Mouse (Mus musculus) limb, embryonic 13.5 days (tissue): ENCODE results near the gene Tdo2. TPM values are rescaled to one million over a fixed set of nuclear protein-coding genes. Genes with fewer than 3 reads are reported as not detected.

ENCODE experiments used
- ATAC-seq: fragments of 200-750 bp; cut with Nextera tagmentation; 2 replicates; pipeline ENCODE4 v1.8.0; 2017; ENCODE audit warnings: low read depth, moderate number of reproducible peaks, moderate TSS enrichment; ENCODE audit not compliant: low FRiP score
- H3K27ac ChIP-seq: fragments of 300-500 bp; sonication (generic); 2 replicates; pipeline ENCODE4 v1.5.1; 2015; ENCODE audit warnings: inconsistent platforms, mild to moderate bottlenecking, moderate library complexity
- H3K27me3 ChIP-seq: fragments of 300-500 bp; sonication (generic); 2 replicates; pipeline ENCODE4 v1.6.1; 2015; ENCODE audit warnings: mild to moderate bottlenecking, inconsistent platforms
- H3K36me3 ChIP-seq: fragments of 300-500 bp; sonication (generic); 2 replicates; pipeline ENCODE4 v1.6.1; 2015; ENCODE audit warnings: inconsistent platforms, mild to moderate bottlenecking, moderate library complexity
- H3K4me1 ChIP-seq: fragments of 300-500 bp; sonication (generic); 2 replicates; pipeline ENCODE4 v1.6.1; 2015; ENCODE audit warnings: inconsistent platforms
- H3K4me2 ChIP-seq: fragments of 300-500 bp; sonication (generic); replicated peaks from 2 replicates; pipeline ENCODE4 v1.6.1; 2015; ENCODE audit warnings: inconsistent platforms, mild to moderate bottlenecking, moderate library complexity
- H3K4me3 ChIP-seq: fragments of 300-500 bp; sonication (generic); 2 replicates; pipeline ENCODE4 v1.5.1; 2015; ENCODE audit warnings: moderate library complexity, mild to moderate bottlenecking, inconsistent platforms
- H3K9ac ChIP-seq: fragments of 300-500 bp; sonication (generic); 2 replicates; pipeline ENCODE4 v1.6.1; 2015; ENCODE audit warnings: mild to moderate bottlenecking, inconsistent platforms
- H3K9me3 ChIP-seq: fragments of 300-500 bp; sonication (generic); 2 replicates; pipeline ENCODE4 v1.6.1; 2016; ENCODE audit warnings: inconsistent platforms
- WGBS: fragments of 180-500 bp; shearing (Covaris S2); methylation state at CpG from one replicate; pipeline ENCODE4 v1.1.7; 2015; 5-methylcytosine and 5-hydroxymethylcytosine counted together
- polyA plus RNA-seq: library from polyadenylated mRNA; unstranded; fragments of >200 nt; fragmentation: Nextera tagmentation; extraction: Ambion mirVana; gene quantifications from 2 replicates; pipeline ENCODE4 v1.2.1, GENCODE M21; 2015

Gene Tdo2
- polyA plus RNA-seq, 1 experiment from 2014 or later, result 0.42 TPM

DNA sequence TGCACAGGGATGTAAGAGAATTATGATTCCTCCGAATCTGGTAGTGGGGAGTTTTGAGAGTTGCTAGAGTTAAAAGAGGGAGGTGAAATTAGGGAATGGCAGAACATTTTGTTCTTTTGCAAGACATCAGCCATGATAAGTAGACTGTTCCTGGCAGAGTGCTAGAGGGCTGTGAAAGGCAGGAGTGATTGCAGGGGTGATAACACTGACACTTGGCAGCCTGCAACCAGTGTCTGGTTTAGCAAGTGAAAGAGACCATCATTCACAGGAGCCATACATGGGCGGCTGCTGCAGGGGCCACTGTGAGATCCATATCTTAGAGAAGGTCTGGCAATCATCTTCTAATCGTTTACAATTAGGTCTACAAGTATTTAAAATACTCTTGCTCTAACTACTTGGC is 37.1 kb downstream of the Tdo2 start:
- Histone ChIP-seq H3K27me3 (no peaks in the 10 kb centered on the region), H3K9ac (no peak overlapping the region), H3K4me2 (no peak overlapping the region), H3K4me3 (no peak overlapping the region), H3K9me3 (no peaks in the 10 kb centered on the region), H3K4me1 (no peaks in the 10 kb centered on the region), H3K27ac (no peak overlapping the region), H3K36me3 (no peaks in the 10 kb centered on the region)
- 42% methylated on average over 3 of the region's 3 CpGs for WGBS
- no peak for ATAC-seq

GRCm38 (mm10) chr3:81933348-81933747 is 42.7 kb downstream of the Tdo2 start:
- Histone ChIP-seq H3K4me1 (no peaks in the 10 kb centered on the region), H3K9me3 (no peaks in the 10 kb centered on the region), H3K36me3 (no peaks in the 10 kb centered on the region), H3K4me2 (no peak overlapping the region), H3K4me3 (no peak overlapping the region), H3K27me3 (no peaks in the 10 kb centered on the region), H3K9ac (no peak overlapping the region), H3K27ac (no peak overlapping the region)
- ATAC-seq, result no peak
- WGBS, result 85% methylated on average over 4 of the region's 4 CpGs

DNA sequence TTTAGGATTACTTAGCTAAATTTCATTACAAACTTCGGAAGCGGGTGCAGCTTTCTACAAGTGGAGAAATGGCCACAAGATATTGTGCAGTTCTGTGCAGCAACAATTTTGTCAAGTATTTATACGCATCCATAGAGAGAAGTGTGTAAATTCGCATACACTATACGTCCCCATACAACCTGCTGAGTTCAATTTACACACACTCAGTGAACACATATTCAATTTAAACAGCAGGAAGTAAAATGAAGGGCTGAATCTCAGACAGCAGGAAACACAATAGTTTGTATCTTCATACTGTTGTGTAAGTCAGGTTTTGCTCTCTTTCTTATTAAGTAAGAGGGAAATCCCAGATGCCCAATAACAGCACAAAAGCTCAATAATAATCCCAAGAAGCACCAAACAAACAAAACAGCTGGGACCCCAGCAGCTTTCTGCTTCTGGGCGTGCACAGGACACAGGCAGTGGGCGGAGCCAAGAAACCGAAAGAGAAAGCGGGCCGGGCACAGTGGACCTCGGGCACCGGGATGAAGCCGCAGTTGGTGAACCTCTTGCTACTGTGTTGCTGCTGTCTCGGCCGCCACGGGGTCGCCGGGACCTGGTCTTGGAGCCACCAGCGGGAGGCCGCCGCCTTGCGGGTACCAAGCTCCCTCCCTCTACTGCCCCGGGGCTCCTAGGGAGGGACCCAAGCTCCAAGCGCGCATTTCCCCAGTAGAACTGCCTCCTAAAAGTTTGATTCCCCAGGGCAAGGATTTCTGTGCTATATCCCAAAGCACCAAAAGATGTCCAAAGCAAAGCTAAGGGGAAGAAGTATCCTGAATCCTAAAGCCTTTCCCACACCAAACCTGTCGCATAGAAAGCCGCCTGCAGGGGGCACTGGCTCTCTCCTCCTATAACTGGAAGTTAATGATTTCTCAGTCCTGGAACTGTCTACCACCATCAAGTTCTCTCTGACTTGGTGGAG is 43.6 kb downstream of the Tdo2 start, which contains the start of gene Ctso:
TSS of gene Ctso (plus strand) at position 461 of the 961 bp plus-strand sequence.
- ATAC-seq, result peak; percentile 92
- Histone ChIP-seq H3K9me3 (no peaks in the 10 kb centered on the region), H3K27me3 (no peaks in the 10 kb centered on the region), H3K4me3 (peak within 1 kb of the TSS; percentile 81), H3K4me2 (peak within 1 kb of the TSS; percentile 56), H3K9ac (peak within 1 kb of the TSS; percentile 86), H3K27ac (peak within 1 kb of the TSS; percentile 78; the same call in 1 of the 2 replicates), H3K4me1 (no peaks in the 10 kb centered on the region), H3K36me3 (no peaks in the 10 kb centered on the region)
- WGBS, result 11% methylated on average over 27 of the region's 27 CpGs

GRCm38 (mm10) chr3:81931695-81932094 is 44.3 kb downstream of the Tdo2 start:
- Histone ChIP-seq H3K27ac (no peak overlapping the region), H3K27me3 (no peaks in the 10 kb centered on the region), H3K4me1 (peaks cover 4% of the 10 kb centered on the region), H3K36me3 (no peaks in the 10 kb centered on the region), H3K9ac (no peak overlapping the region), H3K4me3 (no peak overlapping the region), H3K4me2 (no peak overlapping the region), H3K9me3 (no peaks in the 10 kb centered on the region)
- WGBS, result 61% methylated on average over 3 of the region's 3 CpGs
- ATAC-seq, result no peak

DNA sequence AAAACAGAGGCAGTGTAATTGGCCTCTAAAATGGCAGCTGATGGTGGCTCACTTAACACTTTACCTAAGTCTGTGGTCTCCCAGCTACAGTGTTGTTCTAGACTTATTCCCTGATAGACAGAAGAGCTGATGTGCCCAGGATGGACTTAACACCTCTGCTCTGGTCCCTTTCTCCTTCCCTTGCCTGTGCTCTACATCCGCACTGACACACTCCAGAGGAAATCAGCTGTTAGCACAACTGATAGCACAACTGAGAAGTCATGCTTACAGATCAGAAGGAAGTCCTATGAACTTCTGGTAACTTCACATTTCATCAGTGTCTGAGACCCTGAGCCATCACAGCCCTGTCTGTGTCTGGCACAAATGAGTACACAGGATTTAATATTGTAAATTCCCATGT is 46.9 kb downstream of the Tdo2 start:
- H3K9ac ChIP-seq, result no peak overlapping the region
- H3K27me3 ChIP-seq, result no peaks in the 10 kb centered on the region
- no peak overlapping the region for H3K4me3 ChIP-seq
- H3K27ac ChIP-seq, result no peak overlapping the region
- no peaks in the 10 kb centered on the region for H3K36me3 ChIP-seq
- peaks cover 8% of the 10 kb centered on the region for H3K4me1 ChIP-seq
- no peak for ATAC-seq
- H3K9me3 ChIP-seq, result no peaks in the 10 kb centered on the region
- H3K4me2 ChIP-seq, result no peak overlapping the region
- 96% methylated on average over 1 of the region's 1 CpGs for WGBS

- ATAC-seq, result no peak
- H3K9me3 ChIP-seq, result no peaks in the 10 kb centered on the region
- H3K36me3 ChIP-seq, result no peaks in the 10 kb centered on the region
- WGBS, result 43% methylated on average over 9 of the region's 9 CpGs
- peaks cover 8% of the 10 kb centered on the region for H3K4me1 ChIP-seq
- H3K9ac ChIP-seq, result no peak overlapping the region
- no peak overlapping the region for H3K4me2 ChIP-seq
- H3K4me3 ChIP-seq, result no peak overlapping the region
- H3K27me3 ChIP-seq, result peaks cover 3% of the 10 kb centered on the region; the same call in 1 of the 2 replicates
- H3K27ac ChIP-seq, result no peak overlapping the region
These were observed 49.2 kb downstream of the Tdo2 start for GRCm38 (mm10) chr3:81926764-81927325.

DNA sequence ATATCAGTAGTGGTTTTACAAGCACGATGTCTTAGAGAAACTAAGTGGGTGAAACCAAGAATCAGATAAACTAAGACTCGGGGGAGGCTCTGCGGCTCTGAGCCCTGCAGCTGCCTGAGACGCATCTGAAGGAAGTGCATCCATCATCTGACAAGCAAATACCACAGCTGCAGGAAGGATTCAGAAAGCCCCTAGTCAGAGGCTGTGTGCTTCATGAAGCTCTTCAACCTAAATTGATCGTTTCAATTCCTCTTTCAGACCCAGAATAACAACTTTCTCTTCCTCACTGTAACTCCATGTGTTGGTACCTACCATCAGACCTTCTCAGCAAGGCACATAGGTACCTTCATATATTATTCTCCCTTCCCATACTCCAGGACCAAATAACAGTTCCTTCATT is 50.1 kb downstream of the Tdo2 start:
- no peaks in the 10 kb centered on the region for H3K9me3 ChIP-seq
- no peak overlapping the region for H3K4me3 ChIP-seq
- H3K27ac ChIP-seq, result no peak overlapping the region
- no peaks in the 10 kb centered on the region for H3K36me3 ChIP-seq
- H3K4me1 ChIP-seq, result peaks cover 8% of the 10 kb centered on the region
- WGBS, result 45% methylated on average over 5 of the region's 5 CpGs
- H3K4me2 ChIP-seq, result no peak overlapping the region
- peaks cover 3% of the 10 kb centered on the region; the same call in 1 of the 2 replicates for H3K27me3 ChIP-seq
- no peak for ATAC-seq
- H3K9ac ChIP-seq, result no peak overlapping the region

GRCm38 (mm10) chr3:81924931-81925330 is 51.1 kb downstream of the Tdo2 start:
- ATAC-seq, result no peak
- H3K27ac ChIP-seq, result no peak overlapping the region
- 2% methylated on average over 1 of the region's 1 CpGs for WGBS

DNA sequence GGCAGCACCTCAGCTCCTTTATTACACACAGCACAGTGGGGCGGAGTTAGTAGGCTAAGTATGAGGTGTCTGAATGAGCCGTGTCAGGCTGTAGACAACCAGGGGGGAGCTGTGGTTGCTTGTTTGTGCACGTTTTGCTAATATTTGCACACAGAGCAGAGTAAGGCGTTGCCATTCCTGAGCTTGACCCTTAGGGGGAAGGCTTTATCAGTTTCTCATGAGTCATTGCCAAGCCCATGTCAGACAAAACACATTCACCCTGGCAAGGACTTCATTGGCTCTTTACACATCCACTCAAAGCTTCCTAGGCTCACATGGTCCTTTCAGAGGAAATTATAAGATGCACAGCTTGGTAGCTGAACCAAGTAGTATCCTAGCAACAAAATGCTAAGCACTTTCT is 53.1 kb downstream of the Tdo2 start:
- no peak for ATAC-seq

More at GRCm38 (mm10) chr3:81924931-81925330, 51.1 kb downstream of the Tdo2 start:
- Histone ChIP-seq H3K4me2 (no peak overlapping the region), H3K36me3 (no peaks in the 10 kb centered on the region), H3K4me3 (no peak overlapping the region), H3K27me3 (peaks cover 3% of the 10 kb centered on the region; the same call in 1 of the 2 replicates), H3K4me1 (peaks cover 8% of the 10 kb centered on the region), H3K9ac (no peak overlapping the region), H3K9me3 (no peaks in the 10 kb centered on the region)

DNA sequence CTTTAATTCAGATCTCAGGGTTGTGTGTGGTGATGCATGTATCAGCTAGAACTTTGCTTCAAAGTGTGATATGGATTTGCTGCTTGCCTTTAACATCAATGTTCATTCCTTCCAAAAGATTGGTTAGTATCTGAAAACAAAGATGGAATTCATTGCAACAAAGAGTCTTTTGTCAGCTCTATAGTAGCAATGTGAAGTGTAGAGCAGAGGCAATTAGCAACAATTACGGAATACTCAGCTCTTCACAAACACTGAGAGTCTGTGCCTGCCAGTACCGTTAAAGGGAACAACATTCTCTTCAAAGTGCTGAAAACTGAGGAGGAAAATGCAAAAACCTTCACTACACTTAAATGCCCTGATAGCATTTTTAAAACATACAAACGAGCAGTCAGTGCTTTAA is 56.3 kb downstream of the Tdo2 start:
- ATAC-seq, result no peak
- Histone ChIP-seq H3K9ac (no peak overlapping the region), H3K4me3 (no peak overlapping the region), H3K27ac (no peak overlapping the region), H3K4me1 (no peaks in the 10 kb centered on the region), H3K9me3 (no peaks in the 10 kb centered on the region), H3K4me2 (no peak overlapping the region), H3K36me3 (no peaks in the 10 kb centered on the region), H3K27me3 (peaks cover 3% of the 10 kb centered on the region; the same call in 1 of the 2 replicates)
- 39% methylated on average over 3 of the region's 3 CpGs for WGBS

More for the DNA sequence above, 53.1 kb downstream of the Tdo2 start:
- H3K36me3 ChIP-seq, result no peaks in the 10 kb centered on the region
- H3K4me1 ChIP-seq, result peaks cover 8% of the 10 kb centered on the region
- WGBS, result 56% methylated on average over 4 of the region's 4 CpGs
- no peak overlapping the region for H3K4me3 ChIP-seq
- no peak overlapping the region for H3K27ac ChIP-seq
- peaks cover 3% of the 10 kb centered on the region; the same call in 1 of the 2 replicates for H3K27me3 ChIP-seq
- H3K9me3 ChIP-seq, result no peaks in the 10 kb centered on the region
- no peak overlapping the region for H3K9ac ChIP-seq
- H3K4me2 ChIP-seq, result no peak overlapping the region

GRCm38 (mm10) chr3:81918215-81918614 is 57.8 kb downstream of the Tdo2 start:
- ATAC-seq, result no peak
- WGBS, result 85% methylated on average over 8 of the region's 8 CpGs

GRCm38 (mm10) chr3:81917354-81917935 is 58.6 kb downstream of the Tdo2 start:
- Histone ChIP-seq H3K36me3 (no peaks in the 10 kb centered on the region), H3K27me3 (no peaks in the 10 kb centered on the region), H3K4me1 (no peaks in the 10 kb centered on the region), H3K27ac (no peak overlapping the region), H3K4me3 (no peak overlapping the region), H3K9me3 (no peaks in the 10 kb centered on the region), H3K9ac (no peak overlapping the region), H3K4me2 (no peak overlapping the region)
- 78% methylated on average over 3 of the region's 3 CpGs for WGBS
- ATAC-seq, result no peak

More at GRCm38 (mm10) chr3:81918215-81918614, 57.8 kb downstream of the Tdo2 start:
- Histone ChIP-seq H3K27me3 (no peaks in the 10 kb centered on the region), H3K9me3 (no peaks in the 10 kb centered on the region), H3K9ac (no peak overlapping the region), H3K4me3 (no peak overlapping the region), H3K4me1 (no peaks in the 10 kb centered on the region), H3K4me2 (no peak overlapping the region), H3K27ac (no peak overlapping the region), H3K36me3 (no peaks in the 10 kb centered on the region)
